Mouse (Mus musculus): Measurements from ENCODE around the gene Slc30a1.

DNA sequence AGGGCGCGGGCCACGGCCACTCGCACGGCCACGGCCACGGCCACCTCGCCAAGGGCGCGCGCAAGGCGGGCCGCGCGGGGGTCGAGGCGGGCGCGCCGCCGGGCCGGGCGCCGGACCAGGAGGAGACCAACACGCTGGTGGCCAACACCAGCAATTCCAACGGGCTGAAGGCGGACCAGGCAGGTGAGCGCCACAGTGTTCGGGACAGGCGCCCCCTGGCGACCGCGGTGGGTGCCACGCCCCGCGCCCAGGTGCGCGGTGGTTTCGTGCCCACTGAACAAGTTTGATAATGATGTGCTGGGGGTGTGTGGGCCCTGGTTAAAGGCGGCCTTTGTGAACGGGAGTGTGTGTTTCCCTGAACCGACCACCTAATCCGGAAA is 854 bp downstream of the Slc30a1 start:
- no peak for TF ChIP-seq CTCF (conservative IDR thresholded peaks at IDR 0.05; ENCODE audit: low read length)
- TF ChIP-seq NANOG (IDR thresholded peaks at IDR 0.05; ENCODE audit: borderline replicate concordance, low read length), result no peak

All from E14TG2a.4 (cell line).